Mouse (Mus musculus) intestine, postnatal 0 days (tissue): ENCODE measurements at regions not wholly inside any gene's neighbourhood (a gene's known extent, or its start where the extent isn't known, plus 50 kb on each side); places are given as distances from the start of the nearest gene placed in this dataset.

Experiments used
- ATAC-seq: fragments of 200-750 bp; cut with Nextera tagmentation; 2 replicates; pipeline ENCODE4 v1.8.0; 2017; ENCODE audit warnings: mild to moderate bottlenecking, moderate TSS enrichment, moderate library complexity
- H3K27ac ChIP-seq: fragments of 300-500 bp; sonication (generic); 2 replicates; pipeline ENCODE4 v1.5.1; 2014; ENCODE audit warnings: mild to moderate bottlenecking, low read depth, low read length, moderate library complexity
- H3K27me3 ChIP-seq: fragments of 300-500 bp; sonication (generic); replicated peaks from 2 replicates; pipeline ENCODE4 v1.6.1; 2014; ENCODE audit warnings: low read length, mixed read lengths; ENCODE audit not compliant: control insufficient read depth, insufficient read depth
- H3K36me3 ChIP-seq: fragments of 300-500 bp; sonication (generic); 2 replicates; pipeline ENCODE4 v1.6.1; 2014; ENCODE audit warnings: mild to moderate bottlenecking, moderate library complexity; ENCODE audit not compliant: control insufficient read depth, insufficient read depth
- H3K4me1 ChIP-seq: fragments of 300-500 bp; sonication (generic); replicated peaks from 2 replicates; pipeline ENCODE4 v1.6.1; 2014; ENCODE audit warnings: antibody characterized with exemption, low read length, mixed read lengths; ENCODE audit not compliant: control insufficient read depth, insufficient read depth
- H3K4me2 ChIP-seq: fragments of 300-500 bp; sonication (generic); replicated peaks from 2 replicates; pipeline ENCODE4 v1.6.1; 2014; ENCODE audit warnings: low read depth, mild to moderate bottlenecking, moderate library complexity
- H3K4me3 ChIP-seq: fragments of 300-500 bp; sonication (generic); 2 replicates; pipeline ENCODE4 v1.5.1; 2014; ENCODE audit warnings: low read depth, low read length
- H3K9ac ChIP-seq: fragments of 300-500 bp; sonication (generic); 2 replicates; pipeline ENCODE4 v1.6.1; 2014; ENCODE audit warnings: mild to moderate bottlenecking, low read depth, low read length
- H3K9me3 ChIP-seq: fragments of 300-500 bp; sonication (generic); 2 replicates; pipeline ENCODE4 v1.6.1; 2016; ENCODE audit warnings: mixed run types; ENCODE audit not compliant: control insufficient read depth
- CTCF ChIP-seq: sonication (generic); IDR thresholded peaks from 2 replicates; pipeline ENCODE4 v1.5.1; 2016; ENCODE audit warnings: low read depth, mild to moderate bottlenecking, control low read depth, antibody characterized with exemption, moderate library complexity
- WGBS: fragments of 180-500 bp; shearing (Covaris S2); extraction: QIAGEN DNeasy Blood & Tissue Kit; methylation state at CpG from one replicate; pipeline ENCODE4 v1.1.7; 2014; 5-methylcytosine and 5-hydroxymethylcytosine counted together

- Histone ChIP-seq H3K4me3 (no peak overlapping the region), H3K9ac (no peak overlapping the region), H3K4me2 (no peak overlapping the region), H3K4me1 (no peaks in the 10 kb centered on the region), H3K36me3 (no peaks in the 10 kb centered on the region), H3K27me3 (no peaks in the 10 kb centered on the region), H3K27ac (no peak overlapping the region), H3K9me3 (no peaks in the 10 kb centered on the region)
- WGBS: 65% methylated on average over 2 of the region's 2 CpGs
- no peak for ATAC-seq
- TF ChIP-seq CTCF: no peak
Measured at GRCm38 (mm10) chr15:68506093-68506492, 2005.4 kb upstream of the Lrrc6 start.

- Histone ChIP-seq H3K27me3 (no peaks in the 10 kb centered on the region), H3K9me3 (no peaks in the 10 kb centered on the region), H3K4me1 (no peaks in the 10 kb centered on the region), H3K4me3 (no peak overlapping the region), H3K9ac (no peak overlapping the region), H3K4me2 (no peak overlapping the region), H3K36me3 (no peaks in the 10 kb centered on the region), H3K27ac (no peak overlapping the region)
- 87% methylated on average over 2 of the region's 2 CpGs for WGBS
- no peak for ATAC-seq
- TF ChIP-seq CTCF: no peak
Measured at GRCm38 (mm10) chr15:68496438-68496837, 1995.7 kb upstream of the Lrrc6 start.

GRCm38 (mm10) chr15:68484789-68485188 lies 1984.1 kb upstream of the Lrrc6 start:
- Histone ChIP-seq H3K36me3 (no peaks in the 10 kb centered on the region), H3K9me3 (no peaks in the 10 kb centered on the region), H3K9ac (no peak overlapping the region), H3K4me3 (no peak overlapping the region), H3K27ac (no peak overlapping the region), H3K4me2 (no peak overlapping the region), H3K27me3 (no peaks in the 10 kb centered on the region), H3K4me1 (no peaks in the 10 kb centered on the region)
- ATAC-seq: no peak
- 81% methylated on average over 1 of the region's 1 CpGs for WGBS
- no peak for TF ChIP-seq CTCF

- no peak for TF ChIP-seq CTCF
- Histone ChIP-seq H3K36me3 (no peaks in the 10 kb centered on the region), H3K4me2 (no peak overlapping the region), H3K27ac (no peak overlapping the region), H3K4me3 (no peak overlapping the region), H3K9me3 (no peaks in the 10 kb centered on the region), H3K4me1 (no peaks in the 10 kb centered on the region), H3K9ac (no peak overlapping the region), H3K27me3 (no peaks in the 10 kb centered on the region)
- no peak for ATAC-seq
- 73% methylated on average over 5 of the region's 5 CpGs for WGBS
Measured at GRCm38 (mm10) chr15:68477745-68478144, 1977.0 kb upstream of the Lrrc6 start.

GRCm38 (mm10) chr15:68471928-68472327 lies 1971.2 kb upstream of the Lrrc6 start:
- H3K36me3 ChIP-seq: no peaks in the 10 kb centered on the region
- H3K9ac ChIP-seq: no peak overlapping the region
- H3K27ac ChIP-seq: no peak overlapping the region
- TF ChIP-seq CTCF: no peak
- 89% methylated on average over 4 of the region's 4 CpGs for WGBS
- H3K4me2 ChIP-seq: no peak overlapping the region
- no peak for ATAC-seq
- no peaks in the 10 kb centered on the region for H3K27me3 ChIP-seq
- no peaks in the 10 kb centered on the region for H3K9me3 ChIP-seq
- H3K4me1 ChIP-seq: no peaks in the 10 kb centered on the region
- H3K4me3 ChIP-seq: no peak overlapping the region

- no peak for ATAC-seq
- no peak overlapping the region for H3K4me2 ChIP-seq
- no peaks in the 10 kb centered on the region for H3K4me1 ChIP-seq
- 51% methylated on average over 3 of the region's 3 CpGs for WGBS
- H3K9ac ChIP-seq: no peak overlapping the region
- H3K27me3 ChIP-seq: no peaks in the 10 kb centered on the region
- TF ChIP-seq CTCF: no peak
- H3K4me3 ChIP-seq: no peak overlapping the region
- H3K9me3 ChIP-seq: no peaks in the 10 kb centered on the region
- H3K36me3 ChIP-seq: no peaks in the 10 kb centered on the region
- no peak overlapping the region for H3K27ac ChIP-seq
Measured at GRCm38 (mm10) chr15:68462851-68463250, 1962.1 kb upstream of the Lrrc6 start.

- 27% methylated on average over 2 of the region's 2 CpGs for WGBS
- Histone ChIP-seq H3K9me3 (no peaks in the 10 kb centered on the region), H3K27ac (no peak overlapping the region), H3K4me2 (no peak overlapping the region), H3K4me3 (no peak overlapping the region), H3K9ac (no peak overlapping the region), H3K4me1 (no peaks in the 10 kb centered on the region), H3K36me3 (no peaks in the 10 kb centered on the region), H3K27me3 (no peaks in the 10 kb centered on the region)
- TF ChIP-seq CTCF: no peak
- no peak for ATAC-seq
Measured at GRCm38 (mm10) chr15:68457239-68457638, 1956.5 kb upstream of the Lrrc6 start.
